Mouse (Mus musculus): Measurements from ENCODE around the gene Haus5.

DNA sequence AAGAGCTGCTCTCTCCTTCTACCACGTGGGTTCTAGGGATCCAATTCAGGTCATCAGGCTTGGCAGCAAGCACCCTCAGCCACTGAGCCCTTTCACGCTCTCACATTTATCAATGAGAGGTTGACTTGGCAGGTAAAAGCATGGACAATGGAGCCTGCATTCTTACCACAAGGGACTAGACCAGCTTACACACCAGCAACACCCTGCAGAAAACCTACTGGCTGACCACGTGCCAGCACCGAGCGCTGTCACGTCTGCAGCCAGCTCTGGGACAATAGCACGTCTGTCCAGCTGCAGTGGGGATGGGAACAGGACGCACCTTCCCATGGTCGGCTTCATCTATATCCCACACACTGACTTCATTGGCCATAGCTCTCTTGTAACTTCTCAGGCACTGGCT, 46.1 kb downstream of the Haus5 start:
- TF ChIP-seq MAX (IDR thresholded peaks at IDR 0.05) (no peak), USF1 (IDR thresholded peaks at IDR 0.05; ENCODE audit: low read depth) (no peak)

Data from C2C12 (cell line).